Mouse (Mus musculus): ENCODE measurements around the gene Olfr951. TPM values are rescaled to one million over a fixed set of nuclear protein-coding genes. Genes with fewer than 3 reads are reported as not detected.

The Olfr951 gene
- not detected for total RNA-seq (2021)
- long read RNA-seq, experiment 1, result 0 reads
- long read RNA-seq, experiment 2, result 0 reads

DNA sequence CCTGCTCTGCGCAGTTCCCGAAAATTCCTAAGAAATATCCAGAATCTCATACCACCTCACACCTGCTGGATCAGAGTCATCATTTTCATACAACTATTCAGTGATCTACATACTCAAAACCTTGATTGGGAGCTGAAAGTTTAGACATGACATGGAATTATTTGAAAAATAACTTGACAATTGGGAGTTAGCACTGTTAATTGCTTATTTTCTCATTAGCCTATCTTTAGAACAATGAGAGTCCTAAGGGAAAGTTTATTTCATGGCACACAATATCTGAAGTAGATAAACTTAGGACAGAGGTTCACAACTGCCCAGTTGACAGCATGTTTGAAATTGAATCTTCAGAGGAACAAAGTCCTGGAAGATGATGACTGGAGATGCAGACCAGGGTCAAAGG, at the start of gene Olfr951:
Gene Olfr951 (plus strand): TSS at position 301 of the 400 bp plus-strand sequence.
- no peak for DNase-seq (ENCODE audit: low spot score in 2 of 2)

DNA sequence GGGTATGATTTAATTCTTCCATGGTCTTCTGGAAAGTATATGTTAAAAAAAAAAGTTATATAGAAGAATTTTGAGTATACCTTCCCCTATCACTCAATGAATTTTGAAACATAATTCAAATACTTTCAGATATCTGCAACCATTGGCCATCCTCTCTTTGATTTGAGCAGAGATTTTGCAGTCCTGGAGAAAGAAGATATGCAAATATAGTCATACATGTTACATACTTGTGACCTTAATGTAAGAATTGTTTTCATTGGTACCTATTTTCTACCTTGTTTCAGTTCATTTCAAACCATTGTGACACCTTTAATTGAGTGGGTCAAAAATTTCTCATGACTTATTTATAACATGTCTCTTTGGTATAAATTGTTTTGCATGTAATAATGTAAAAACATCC, 39.8 kb downstream of the Olfr951 start, which contains the start of gene Olfr952:
Gene Olfr952 (minus strand): TSS at position 101 of the 400 bp plus-strand sequence.
- DNase-seq (ENCODE audit: low spot score in 2 of 2), result no peak

Other genes starting within 250 kb of the Olfr951 start
- not detected for gene Olfr943, start 221.1 kb upstream of the Olfr951 start, total RNA-seq (2021)
- not detected for gene Olfr944, start 185.5 kb upstream of the Olfr951 start, total RNA-seq (2021)
- gene Olfr1537, start 137.4 kb upstream of the Olfr951 start, total RNA-seq (2021), result not detected
- not detected for gene Olfr945, start 110.6 kb upstream of the Olfr951 start, total RNA-seq (2021)
- gene Olfr948, start 61.4 kb upstream of the Olfr951 start, total RNA-seq (2021), result not detected
- gene Olfr952, start 39.7 kb downstream of the Olfr951 start, total RNA-seq (2021), result not detected
- not detected for gene Olfr954, start 69.3 kb downstream of the Olfr951 start, total RNA-seq (2021)
- gene Olfr955, start 84.5 kb downstream of the Olfr951 start, total RNA-seq (2021), result not detected
- not detected for gene Olfr44, start 106.6 kb downstream of the Olfr951 start, total RNA-seq (2021)
- not detected for gene Olfr957, start 128.4 kb downstream of the Olfr951 start, total RNA-seq (2021)
- gene Olfr958, start 166.6 kb downstream of the Olfr951 start, total RNA-seq (2021), result not detected
- not detected for gene Olfr959, start 188.2 kb downstream of the Olfr951 start, total RNA-seq (2021)
- gene AW551984, start 217.0 kb downstream of the Olfr951 start, total RNA-seq (2021), result 1 to 10 TPM; 3.9 to 6.2 TPM
- gene Olfr148, start 223.2 kb downstream of the Olfr951 start, total RNA-seq (2021), result not detected
- gene Olfr960, start 234.0 kb downstream of the Olfr951 start, total RNA-seq (2021), result not detected

Data from left cerebral cortex, adult 18-20 months (tissue).